Mouse (Mus musculus) spleen, postnatal 36 days (tissue): ENCODE results near the gene Rab29.
"Not testable (repeated sequence)": the region's sequence is repeated elsewhere in the genome, so short reads cannot be mapped to it uniquely, and the experiment has no call there.

ENCODE experiments used
- DNase-seq, 2 experiments: peaks; one replicate each; pipeline ENCODE4 v3.0.0; 2022; ENCODE audit warnings: low spot score in 2 of 2, mixed read lengths in 1 of 2

Gene Rab29

DNA sequence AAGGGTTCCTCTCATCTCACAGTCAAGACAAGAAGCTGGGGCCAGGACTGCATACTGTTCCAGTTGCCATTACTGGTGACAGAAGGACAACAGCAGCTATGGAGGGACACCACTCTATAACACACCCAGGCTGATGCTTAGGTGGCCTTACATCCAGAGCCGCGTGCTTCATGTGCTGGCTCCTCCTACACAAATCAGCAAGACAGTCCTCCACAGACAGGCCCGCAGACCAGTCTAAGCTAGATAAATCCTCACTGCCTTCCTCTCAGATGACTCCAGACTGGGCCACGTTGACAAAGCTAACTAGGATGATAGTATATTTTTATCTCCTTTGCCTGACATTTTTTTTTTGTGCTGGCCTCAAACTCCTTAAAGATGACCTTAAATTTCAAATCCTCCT lies 5.2 kb upstream of the Rab29 start:
- no peak for DNase-seq

DNA sequence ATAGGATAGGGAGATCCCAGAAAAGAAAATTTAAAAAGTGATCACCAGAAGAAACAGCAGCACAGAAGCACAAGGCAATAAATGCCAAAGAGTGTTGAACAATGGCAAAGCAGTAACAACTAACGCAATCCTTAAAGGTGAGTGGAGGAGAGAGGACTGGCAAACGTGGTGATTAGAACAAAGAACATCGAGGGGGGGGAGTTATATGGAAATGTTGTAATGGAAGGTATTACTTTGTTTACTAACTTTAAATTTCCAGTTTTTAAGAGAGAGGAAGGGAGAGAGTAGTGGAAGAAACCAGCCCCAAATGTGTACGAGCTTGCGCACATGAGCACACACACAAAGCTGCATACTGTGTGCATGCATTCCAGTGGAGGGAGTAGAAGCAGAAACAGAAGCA lies 1.4 kb upstream of the Rab29 start:
- no peak for DNase-seq

DNA sequence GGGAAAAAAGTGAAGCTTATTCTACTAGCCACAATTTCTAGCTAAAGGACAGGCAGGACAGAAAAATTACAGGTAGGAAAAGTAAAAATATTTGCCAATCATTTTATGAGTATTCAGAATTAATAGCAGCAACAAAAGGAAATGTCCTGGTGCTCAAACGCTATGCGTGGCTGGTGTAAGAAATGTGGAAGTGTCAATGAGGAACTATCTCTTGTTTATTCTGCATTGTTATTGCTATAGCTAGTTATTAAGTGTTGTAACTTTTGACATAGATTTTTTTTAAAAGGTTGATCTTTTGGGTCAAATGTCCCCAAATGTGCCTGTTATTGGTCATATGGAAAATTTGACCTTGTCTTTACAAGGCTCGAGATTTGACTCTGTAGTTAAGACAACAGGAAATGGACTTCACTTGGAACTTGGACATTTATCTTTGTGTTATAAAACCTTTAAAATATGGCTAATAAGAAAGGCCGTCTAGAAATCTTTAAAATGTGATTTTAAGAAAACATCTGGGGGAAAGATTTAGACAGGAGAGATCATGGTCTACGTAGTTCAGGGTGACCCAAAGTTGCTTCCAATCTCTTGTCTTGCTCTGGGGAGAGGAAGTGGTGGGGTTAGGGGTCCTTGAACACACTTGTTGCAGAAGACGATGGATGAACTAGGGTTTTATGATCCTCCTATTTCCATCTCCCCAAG lies 572 bp upstream of the Rab29 start:
- peak in 1 of 2 experiments; percentile 16 for DNase-seq

DNA sequence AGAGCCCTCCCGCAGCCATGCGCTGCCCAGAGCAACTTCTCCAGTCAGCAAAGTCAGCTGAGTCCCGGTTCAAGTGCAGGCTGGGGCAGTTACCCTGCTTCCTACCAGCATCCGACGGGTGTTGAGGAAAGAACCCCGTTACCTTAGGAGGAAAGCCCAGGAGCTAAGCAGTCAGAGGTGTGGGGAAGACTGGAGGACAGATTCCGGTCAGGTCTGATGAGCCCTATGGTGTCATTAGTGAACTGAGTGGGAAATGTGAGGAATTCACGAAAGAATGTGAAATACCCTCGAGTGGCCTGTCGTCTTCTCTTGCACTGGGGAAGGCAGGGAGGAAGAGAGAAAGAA lies 894 bp downstream of the Rab29 start:
- no peak for DNase-seq

DNA sequence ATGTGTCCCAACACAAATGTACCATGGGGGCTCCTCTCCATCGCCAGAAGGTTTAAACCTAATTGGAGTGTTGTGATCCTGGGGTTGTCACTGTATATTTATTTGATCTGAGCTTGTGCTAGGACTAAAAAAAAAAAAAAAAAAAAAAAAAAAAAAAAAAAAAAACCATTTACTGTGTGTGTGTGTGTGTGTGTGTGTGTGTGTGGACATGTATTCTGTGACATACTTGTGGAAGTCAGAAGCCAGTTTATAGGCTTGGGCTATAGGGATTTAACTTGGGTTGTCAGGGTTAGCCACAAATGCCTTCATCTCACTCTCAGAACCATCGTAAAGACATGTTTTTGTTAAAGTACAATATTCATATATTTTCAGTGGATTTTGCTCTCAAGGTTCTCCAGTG lies 2.5 kb downstream of the Rab29 start:
- DNase-seq: no peak

DNA sequence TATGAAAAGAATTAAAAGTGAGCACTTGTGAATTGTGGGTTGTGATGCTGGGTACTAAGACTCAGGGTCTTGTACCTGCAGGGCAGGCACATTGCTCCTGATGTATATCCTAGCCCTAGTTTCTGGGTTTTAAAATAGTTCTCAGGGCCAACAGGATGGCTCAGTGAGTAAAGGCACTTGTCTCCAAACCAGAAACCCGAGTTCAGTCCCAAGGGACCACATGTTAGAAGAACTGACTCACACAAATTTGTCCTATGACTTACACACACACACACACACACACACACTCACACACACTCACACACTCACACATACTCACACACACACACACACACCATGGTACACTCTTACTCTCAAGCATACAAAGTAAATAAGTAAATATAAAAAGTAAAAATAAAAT lies 5.8 kb downstream of the Rab29 start:
- DNase-seq: no peak

DNA sequence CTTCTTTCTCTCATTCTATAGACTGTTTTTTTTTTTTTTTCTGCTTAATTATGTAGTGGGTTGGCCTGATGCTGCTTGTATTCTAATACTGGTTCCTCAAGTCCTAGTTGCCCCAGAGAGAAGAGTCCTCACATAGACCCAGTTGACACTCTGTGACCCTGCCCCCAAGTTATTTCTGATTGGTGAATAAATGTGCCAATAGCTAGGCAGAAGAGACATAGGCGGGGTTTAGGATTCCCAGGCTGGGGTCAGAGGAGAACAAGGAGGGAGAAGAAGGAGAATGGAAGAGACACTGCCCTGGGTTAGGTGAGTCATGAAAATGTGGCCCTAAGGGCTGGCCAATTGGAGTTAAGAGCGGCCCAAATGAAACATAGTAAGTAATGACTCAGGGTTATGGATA lies 12.8 kb downstream of the Rab29 start:
- DNase-seq: no peak

DNA sequence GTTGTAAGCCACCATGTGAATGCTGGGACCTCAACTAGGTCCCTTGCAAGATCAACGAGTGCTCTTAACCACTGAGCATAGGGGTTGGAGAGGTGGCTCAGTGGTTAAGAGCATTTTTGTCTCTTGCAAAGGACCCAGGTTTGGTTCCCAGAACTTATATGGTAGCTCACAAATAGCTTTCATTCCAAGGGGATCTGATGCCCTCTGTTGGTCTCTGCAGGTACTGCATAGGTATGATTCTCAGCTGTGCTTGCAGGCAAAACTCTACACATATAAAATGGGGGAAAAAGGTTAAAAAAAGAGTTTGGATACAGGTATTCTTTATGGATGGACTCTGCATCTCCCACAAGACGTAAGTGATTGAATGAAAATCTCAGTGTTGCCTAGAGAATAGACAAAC lies 15.8 kb downstream of the Rab29 start:
- DNase-seq: peak in 1 of 2 experiments; percentile 7

DNA sequence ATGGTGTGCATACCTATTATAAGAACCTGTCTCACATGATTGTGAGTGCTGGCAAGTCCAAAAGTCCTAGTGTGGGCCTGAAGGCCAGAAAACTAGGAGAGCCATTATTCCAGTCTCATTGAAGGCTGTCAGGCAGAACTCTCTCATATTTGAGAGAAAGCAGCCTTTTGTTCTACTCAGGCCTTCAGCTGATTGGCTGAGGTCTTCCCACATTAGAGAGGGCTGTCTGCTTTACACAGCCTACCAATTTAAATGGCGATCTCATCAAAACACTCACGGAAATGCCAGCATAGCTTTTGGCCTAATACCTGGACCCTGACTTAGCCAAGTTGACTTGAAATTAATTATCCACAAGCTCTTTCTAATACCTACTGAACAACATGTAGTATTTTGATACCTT lies 19.1 kb downstream of the Rab29 start:
- no peak for DNase-seq

DNA sequence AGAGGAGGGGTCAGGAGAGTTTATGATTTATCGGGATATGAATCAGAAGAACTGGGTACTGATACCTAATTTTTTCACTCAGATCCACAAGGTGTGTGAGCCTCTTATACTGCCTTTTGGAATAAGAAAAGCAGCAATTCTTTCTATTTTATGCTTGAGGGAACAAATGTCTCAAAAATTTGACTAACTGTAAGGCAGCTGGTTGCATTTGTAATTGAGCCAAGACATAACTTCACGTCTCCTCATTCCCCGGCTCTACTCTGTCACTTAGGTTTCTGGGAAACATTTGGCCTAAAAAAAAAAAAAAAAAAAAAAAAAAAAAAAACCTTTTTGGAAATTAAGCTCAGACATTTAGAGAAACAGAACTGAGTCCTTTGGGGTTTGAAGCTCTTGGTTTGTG lies 19.6 kb downstream of the Rab29 start:
- DNase-seq: no peak

DNA sequence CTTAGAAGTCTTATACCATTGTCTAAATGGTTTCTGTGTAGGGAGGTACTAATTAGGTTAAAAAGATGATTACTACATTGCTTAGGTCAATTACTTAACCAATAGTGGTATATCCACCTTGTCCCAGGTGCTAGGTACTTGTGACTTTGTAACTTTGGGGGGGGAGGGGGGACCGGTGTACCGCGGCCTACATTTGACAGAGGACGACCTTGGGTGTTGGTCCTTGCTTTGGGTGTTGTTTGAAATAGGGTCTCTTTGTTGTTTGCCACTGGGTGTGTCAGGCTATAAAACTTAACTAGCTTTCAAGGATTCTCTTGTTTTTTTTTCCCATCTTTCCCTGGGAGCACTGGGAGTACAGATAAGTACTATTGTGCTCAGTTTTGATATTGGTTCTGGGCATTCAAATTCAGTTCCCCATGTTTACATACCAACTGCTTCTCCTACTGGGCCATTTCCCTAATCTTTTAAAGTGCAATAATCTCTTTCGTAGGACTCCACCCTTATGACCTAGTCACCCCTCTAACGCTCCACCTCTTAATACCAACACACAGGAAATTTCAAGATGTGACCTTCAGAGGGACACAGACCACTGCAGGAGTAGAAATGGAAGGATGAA lies 23.1 kb downstream of the Rab29 start:
- DNase-seq: no peak

DNA sequence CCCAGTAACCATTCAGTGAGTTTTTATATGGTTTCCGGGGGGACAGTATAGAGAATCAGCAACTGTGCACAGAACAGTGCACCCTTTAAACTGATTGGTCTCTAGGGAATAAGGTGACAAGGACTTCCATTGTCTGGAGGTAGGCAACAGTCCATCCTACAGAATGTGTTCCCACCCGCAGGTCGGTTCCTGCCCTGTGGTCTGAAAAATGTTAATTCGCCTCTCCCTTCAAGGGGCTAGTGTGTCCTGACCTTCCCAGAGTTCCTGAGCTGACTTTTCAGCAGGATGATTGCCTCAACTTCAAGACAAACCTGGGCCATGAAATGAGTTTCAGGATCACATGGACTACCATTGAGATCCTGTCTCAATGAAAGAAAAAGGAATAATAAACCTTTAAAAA lies 24.4 kb downstream of the Rab29 start:
- DNase-seq: no peak

DNA sequence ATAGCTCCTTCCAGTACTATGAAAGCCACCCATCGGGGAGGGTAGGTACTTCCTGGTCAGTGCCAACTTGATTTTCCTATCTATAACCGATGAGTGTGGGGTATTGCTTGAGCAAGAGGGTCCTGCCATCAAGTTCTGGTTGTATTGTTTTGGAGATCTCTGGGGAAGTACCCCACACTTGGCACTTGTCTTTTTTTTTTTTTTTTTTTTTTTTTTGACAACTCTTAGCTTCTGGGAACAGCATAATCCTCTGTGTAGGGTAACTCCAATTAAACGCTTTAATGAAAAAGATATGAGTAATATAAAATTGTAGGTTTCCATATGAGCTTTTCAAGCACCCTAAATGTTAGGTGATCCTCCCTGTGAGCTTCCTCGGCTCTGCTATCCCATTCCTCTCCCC lies 35.7 kb downstream of the Rab29 start:
- DNase-seq: no peak

DNA sequence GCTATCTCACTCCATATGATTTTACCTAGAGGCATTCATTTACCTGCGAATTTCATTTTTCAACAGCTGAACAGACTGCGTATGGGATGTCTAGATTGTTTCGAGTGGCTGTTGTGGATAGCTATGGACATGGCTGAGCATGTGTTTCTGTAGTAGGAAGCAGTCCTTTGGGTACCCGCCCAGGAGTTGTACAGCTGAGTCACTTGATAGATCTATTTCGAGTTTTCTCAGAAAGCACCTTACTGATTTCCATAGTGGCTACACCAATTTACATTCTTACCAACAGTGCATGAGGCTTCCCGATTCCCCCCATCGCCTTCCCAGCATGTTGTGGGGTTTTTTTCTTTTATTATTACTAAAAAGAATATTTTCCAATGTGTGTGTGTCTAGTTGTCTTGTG lies 36.2 kb downstream of the Rab29 start:
- no peak for DNase-seq

DNA sequence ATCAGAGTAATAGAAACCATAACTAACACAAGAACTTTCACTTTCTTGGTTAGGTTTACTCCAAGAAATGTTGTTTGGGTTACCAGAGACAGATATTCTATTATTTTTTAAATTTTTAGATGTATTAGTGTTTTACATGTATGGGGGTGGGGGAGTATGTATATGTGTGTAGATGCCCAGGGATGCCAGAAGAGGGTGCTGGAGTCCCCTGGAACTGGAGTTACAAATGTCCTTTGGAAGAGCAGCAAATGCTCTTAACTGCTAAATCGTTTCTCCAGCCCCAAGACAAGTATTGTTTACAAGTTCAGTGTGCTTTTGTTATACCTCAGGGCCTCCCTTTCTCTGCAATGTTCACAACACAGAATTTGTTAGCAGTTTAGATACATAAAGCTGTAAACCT lies 38.5 kb downstream of the Rab29 start:
- DNase-seq: no peak

DNA sequence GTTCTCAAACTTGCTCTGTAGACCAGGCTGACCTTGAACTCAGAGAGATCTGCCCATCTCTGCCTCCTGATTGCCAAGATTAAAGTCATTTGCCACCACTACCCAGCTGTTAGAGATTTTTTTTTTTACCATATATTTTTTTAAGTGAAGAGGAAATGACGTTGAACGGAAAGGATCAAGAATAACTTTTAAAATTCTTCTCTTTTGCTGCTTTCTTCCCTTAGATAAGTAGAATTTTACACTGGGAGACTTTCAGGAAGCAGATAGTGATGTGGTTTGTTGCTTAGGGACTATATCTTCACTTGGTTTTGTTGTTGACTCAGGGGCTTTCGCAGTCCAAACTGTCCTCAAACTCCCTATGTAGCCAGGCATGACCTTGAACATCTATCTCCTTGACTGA lies 41.4 kb downstream of the Rab29 start:
- no peak for DNase-seq

DNA sequence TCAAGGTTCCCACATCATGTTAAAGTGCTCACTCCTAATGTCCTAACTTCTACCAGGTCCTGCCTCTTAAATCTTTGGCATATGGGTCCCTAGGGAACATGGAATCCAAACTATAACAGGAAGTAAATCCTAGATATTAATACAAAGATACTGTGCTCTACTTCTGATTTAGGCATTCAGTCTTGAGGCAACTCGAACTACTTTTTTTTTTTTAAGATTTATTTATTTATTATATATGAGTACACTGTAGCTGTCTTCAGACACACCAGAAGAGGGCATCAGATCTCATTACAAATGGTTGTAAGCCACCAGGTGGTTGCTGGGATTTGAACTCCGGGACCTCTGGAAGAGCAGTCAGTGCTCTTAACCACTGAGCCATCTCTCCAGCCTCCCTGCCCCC lies 42.2 kb downstream of the Rab29 start:
- DNase-seq: not testable (repeated sequence)

DNA sequence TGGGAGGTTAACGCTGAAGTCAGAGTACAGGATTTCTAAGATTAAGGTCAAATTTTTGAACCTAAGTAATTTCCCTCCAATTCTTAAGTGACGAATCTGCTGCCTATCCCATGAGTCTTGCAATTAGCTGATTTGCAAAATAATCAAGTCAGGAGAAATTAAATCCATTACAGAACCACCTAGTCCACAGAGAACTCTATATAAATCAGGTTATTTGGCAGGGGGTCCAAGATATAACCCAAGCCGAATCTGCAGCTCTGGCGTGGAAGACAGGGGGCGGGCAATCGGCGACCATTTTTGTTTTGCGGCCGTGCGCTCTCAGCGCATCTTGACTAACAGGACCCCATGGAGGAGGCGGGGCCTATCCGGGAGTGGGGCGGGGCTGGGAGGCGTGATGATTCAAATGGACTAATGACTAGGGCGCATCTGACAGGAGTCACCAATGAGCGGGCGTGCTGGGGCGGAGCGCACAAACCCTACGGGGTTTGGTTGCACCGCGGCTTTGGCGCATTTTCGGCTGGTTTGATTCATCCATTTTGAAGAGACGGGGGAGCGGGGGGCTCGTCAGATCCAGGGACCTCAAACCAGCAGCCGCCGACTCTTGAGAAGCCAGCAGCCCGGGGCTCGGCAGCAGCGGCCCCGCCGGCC lies 43.1 kb downstream of the Rab29 start, which contains the start of gene Nucks1:
TSS of gene Nucks1 (plus strand) at position 534 of the 648 bp plus-strand sequence.
- DNase-seq: peak; percentile 99 to 100

DNA sequence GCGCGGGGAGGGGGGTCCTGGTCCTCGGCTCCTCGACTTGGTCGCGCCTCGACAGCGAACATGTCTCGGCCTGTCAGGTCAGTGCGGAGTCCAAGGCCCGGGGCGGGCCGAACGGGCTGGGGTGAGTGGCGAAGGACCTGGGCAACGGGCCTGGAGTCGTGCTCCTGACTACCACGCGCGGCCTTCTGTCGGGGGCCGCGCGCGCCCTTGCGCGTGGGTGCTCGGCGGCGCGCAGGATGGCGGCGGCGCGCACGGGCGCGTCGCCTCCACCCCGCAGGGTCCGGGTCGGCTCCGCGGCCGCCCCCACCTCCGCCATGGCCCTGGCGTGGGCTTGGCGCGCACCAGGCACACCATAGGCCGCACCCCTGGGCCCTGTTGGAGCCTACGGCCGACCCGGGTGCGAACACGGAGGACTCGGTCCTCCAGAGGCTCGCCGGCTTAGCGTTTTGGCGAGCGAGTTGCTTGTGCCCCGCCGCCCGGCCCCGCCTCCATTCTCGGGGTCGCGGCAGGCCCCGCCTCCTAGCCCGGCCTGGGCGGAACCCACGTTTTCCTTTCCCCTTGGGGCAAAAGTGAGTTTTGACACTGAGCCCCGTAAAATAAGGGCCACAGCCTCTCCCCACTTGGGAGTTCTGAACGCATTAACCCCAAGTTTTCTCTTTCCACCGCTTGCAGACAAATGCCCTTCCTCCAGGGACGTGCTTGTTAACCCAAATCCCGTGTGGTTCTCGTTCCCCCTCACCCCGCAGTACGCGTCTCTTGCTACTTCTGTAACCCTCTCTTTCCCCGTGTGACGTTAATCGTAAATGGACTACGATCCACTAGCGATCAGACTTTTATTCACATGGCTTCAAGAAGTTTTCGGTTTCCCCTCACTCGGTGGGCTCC lies 43.9 kb downstream of the Rab29 start:
- peak; percentile 84 to 85 for DNase-seq

DNA sequence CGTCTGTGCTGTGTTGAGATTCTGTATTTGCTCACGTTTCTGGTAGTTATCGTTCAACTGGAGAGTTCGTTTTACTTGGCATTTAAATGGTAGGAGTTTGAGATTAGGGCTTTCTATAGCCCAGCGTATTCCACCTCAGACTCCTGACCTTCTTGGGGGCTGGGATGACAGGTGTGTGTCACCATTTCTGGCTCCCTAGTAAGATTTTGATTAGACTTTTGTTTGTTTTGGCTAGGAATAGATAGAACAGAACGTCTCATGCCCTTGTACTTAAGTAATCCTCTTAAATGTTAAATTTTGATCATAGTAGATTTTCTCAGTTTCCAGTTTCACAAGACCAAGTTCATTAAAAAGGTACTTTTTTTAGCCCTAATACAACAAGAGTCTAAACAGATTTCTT lies 50.6 kb downstream of the Rab29 start:
- DNase-seq: no peak

DNA sequence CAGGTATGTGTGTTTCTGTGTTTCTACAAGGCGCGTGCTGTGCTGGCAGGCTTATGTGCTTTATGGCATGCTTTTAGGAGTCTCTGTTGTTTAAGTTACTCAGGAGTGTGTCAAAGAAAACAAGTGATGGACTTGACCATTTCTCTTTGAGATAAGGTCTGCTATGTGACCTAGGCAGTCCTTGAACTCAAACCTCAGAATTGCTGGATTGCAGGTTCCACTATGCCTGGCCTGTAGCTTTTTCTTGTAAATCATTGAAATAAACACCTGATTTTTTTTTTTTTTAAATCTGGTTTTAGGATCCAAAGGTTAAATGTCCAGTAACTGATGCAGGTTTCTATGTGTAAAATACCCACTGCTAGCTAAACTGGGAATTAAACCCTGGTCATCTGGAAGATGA lies 52.0 kb downstream of the Rab29 start:
- DNase-seq: no peak

DNA sequence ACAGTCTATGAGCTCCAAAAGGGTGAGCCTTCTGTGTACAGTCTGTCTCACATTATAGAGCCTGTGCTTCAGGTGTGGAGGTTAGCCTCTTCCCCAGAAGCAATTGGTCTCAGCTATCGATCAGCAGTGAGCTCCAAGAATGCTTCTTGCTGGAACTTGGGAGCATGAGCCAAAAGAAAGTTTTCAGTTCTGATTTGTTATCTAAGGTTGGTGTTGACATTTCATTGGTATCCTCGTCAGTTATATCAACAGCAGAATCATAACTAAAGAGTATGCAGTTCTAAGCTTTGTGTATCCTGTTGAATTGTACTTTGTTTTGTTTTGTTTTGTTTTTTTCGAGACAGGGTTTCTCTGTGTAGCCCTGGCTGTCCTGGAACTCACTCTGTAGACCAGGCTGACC lies 55.1 kb downstream of the Rab29 start:
- DNase-seq: no peak
